Mouse (Mus musculus): Measurements from ENCODE around the gene 4933430I17Rik. TPM values are rescaled to one million over a fixed set of nuclear protein-coding genes. Genes with fewer than 3 reads are reported as not detected.

The 4933430I17Rik gene
- total RNA-seq, 2 experiments from 2014 or later, result not detected

DNA sequence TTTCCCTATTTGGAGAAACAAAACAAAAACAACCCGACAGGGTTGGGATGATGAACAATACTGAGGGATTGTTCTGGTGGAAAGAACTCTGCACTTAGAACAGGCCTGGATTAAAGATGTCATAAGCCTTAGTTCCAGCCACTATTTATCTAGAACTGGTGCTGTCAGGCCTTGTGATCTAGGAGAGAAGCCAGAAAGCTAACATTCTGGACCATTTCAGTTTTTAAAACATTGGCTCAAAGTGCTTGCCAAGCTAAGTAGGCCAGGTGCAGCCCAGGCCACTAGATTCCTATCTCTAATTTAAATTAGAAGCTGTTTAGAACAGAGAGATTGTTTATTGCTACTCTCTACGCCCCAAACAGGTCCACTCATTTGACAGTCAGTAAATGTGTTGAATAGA, 1.1 kb downstream of the 4933430I17Rik start:
- no peak for ATAC-seq (replicated peaks; ENCODE audit: low FRiP score, poor library complexity, severe bottlenecking)

DNA sequence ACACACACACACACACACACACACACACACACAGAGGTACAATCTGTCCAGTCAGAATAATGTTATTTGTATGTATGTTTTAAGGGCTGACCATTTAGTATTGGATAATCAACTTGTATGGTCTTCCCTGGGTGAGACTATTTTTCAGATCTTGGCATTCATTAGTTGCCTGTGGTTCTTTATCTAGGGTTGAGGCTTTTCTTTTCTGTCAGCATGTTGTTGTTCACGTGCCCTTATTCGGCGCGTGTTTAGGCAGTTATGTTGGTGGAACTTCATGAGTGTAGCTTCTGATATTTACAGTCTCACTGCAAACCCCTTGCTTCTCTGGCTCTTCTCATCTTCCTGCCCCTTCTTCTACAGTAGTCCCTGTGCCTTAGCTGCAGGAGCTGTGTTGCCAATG, 2.5 kb downstream of the 4933430I17Rik start:
- no peak for ATAC-seq (replicated peaks; ENCODE audit: low FRiP score, poor library complexity, severe bottlenecking)

DNA sequence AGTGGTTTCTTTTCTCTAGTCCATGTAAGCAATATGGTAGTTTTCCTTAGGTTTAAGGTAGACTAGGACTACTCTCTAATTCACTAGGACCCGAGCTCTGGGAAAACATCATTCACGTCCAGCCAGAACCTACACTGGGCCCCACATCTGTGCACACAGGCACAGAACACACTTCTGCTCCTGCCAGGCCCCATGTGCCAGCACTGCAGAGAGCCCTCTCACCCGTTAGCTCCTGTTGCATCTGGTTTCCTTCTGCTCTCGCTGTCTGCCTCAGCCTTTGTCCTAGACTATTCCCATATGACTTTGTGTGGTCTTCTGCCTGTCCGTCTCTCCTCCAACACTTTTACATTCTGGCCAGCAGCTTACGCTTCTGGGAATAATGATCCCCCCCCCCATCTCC, 8.6 kb downstream of the 4933430I17Rik start:
- ATAC-seq (replicated peaks; ENCODE audit: low FRiP score, poor library complexity, severe bottlenecking), result no peak

DNA sequence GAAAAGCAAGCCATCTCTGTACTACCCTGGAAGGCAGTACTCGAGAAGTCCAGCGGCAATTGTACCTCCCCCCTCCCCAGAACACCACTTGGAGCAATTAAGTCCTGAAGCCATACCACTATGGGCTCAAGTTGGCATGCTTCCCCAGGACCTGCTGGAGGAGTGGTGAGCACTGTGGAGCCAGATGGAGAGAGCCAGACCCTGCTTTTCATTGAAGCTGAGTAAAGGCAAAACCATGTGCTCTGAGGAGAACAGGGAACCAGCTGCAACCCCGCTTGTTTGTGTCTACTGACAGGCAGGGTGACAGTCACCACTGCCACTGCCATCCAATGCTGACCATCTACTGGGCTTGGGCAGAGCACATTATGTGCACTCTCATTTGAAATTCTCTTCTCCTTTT, 16.6 kb downstream of the 4933430I17Rik start:
- ATAC-seq (replicated peaks; ENCODE audit: low FRiP score, poor library complexity, severe bottlenecking), result no peak

DNA sequence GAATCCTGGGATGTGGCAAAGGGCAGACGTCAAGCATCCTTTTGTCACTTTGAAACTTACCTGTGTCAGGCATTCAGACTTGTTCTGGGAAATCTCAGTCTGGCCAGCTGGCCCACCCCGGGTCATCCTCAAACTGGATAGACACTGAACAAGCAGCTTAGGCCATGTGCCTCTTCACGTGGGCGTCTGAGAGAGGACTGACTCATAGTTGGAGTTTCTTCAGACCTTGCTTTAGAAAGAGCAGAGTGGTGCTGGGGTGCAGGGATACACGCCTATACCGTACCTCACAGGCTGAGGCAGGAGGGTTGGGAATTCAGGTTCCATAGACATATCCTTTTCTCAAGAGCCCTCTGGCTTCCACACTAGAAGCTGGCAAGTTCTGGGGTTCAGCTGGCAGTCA, 18.6 kb downstream of the 4933430I17Rik start:
- ATAC-seq (replicated peaks; ENCODE audit: low FRiP score, poor library complexity, severe bottlenecking), result no peak

DNA sequence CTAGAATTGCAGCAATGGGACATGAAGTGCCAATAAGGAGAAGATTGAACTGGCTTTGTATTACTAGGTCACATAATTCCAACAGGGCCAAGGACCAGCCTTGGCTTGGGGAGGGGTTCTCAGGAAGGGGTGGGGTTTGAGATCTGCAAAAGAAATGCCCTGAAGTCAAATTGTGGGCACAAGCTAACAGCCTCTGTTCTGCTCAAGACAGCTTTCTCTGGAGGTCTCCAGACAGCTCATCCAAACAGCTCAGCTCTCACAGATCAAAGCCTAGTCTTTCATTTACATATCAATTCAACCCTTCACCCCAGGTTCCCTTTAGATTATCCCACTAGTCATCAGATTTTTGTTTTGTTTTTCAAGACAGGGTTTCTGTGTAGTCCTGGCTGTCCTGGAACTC, 19.6 kb downstream of the 4933430I17Rik start:
- no peak for ATAC-seq (replicated peaks; ENCODE audit: low FRiP score, poor library complexity, severe bottlenecking)

DNA sequence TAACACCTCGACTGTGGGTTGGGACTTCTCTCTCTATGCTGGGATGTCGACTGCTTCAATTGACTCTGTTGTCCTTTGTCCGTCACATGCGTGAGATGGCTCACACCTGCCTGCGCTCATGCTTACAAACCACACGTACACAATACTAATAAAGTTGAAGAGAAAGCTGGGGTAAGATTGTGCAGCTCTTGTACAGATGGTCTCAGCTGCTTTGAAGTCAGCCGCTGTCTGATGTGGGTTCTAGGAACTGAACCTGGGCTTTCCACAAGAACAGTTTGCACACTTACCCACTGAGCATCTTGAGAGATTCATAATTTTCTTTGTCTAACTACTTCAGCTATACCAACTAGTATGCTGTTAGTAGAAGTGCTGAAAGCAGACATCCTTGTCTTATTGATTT, 26.8 kb downstream of the 4933430I17Rik start:
- ATAC-seq (replicated peaks; ENCODE audit: low FRiP score, poor library complexity, severe bottlenecking), result no peak

DNA sequence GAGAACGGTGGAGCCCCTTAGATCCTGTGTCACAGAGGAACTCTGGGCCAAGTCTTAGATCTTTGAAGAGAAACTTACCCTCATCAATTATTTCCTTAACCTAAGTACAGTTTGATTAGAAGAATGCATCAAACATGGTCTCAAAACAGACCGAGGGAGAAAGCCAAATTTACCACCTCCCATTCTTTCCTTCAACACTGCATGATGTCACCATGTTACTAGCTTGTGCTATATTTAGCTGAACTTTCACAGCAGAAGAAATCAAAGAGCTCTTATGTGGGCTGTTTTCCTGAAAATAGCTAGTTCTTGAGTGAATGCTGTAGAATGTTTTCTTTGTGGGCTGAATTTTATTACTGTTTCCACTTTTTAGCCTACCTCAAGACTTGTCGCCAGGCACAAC, 32.3 kb downstream of the 4933430I17Rik start:
- no peak for ATAC-seq (replicated peaks; ENCODE audit: low FRiP score, poor library complexity, severe bottlenecking)

DNA sequence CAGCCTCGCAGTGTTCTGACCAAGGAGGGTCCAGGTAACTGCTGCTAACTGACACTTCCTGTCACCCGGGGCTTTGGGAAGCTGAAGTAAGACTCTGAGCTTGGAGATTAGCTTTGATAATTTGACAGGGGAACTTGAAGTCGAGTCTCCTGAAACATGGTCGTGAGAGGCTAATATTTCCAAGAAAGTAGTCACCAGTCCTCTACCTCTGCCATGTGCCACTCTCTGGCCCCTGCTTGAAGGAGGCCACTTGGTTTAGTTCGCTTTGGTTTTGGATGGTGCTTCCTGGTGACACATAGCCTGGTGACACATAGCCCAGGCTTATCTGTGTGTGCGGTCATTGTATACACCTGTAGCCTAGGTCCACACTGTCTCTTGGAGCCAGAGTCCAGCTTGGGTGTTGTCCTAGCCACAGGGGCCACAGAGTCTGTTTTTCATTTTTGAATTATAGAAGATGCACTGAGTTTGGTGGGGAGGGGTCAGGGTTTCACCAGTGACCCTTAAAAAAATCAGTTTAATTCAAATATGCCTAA, 34.7 kb downstream of the 4933430I17Rik start, which contains the start of gene Rgs3:
Rgs3 (plus strand) TSS at position 51 of the 533 bp plus-strand sequence.
- ATAC-seq (replicated peaks; ENCODE audit: low FRiP score, poor library complexity, severe bottlenecking), result no peak

DNA sequence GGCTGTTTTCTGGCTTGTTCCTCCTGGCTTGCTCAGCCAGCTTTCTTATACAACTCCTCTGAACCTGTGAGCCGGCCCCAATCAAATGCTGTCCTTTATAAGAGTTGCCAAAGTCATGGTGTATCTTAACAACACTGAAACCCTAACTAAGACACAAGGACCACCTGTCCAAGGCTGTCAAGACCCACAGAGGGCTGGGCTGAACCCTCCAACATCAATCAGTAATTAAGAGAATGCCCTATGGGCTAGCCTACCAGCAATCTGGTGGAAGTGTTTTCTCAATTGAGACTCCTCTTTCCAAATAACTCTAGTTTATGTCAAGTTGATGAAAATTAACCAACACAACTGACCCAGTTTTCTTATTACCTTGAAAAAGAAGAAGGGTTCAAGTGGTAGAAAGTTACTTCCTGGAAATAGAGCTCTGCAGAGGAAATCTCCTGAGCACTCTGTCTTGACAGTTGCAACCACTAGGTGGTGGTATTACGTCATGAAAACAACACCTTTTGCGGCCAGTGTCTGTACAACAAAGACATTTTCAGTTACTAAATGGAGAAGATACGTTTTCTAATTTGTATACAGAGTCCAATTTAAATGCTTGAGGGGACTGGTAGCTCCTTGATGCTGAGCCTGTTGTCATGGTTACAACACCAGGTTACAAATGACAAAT, 35.9 kb downstream of the 4933430I17Rik start:
- ATAC-seq (replicated peaks; ENCODE audit: low FRiP score, poor library complexity, severe bottlenecking), result peak; percentile 92

DNA sequence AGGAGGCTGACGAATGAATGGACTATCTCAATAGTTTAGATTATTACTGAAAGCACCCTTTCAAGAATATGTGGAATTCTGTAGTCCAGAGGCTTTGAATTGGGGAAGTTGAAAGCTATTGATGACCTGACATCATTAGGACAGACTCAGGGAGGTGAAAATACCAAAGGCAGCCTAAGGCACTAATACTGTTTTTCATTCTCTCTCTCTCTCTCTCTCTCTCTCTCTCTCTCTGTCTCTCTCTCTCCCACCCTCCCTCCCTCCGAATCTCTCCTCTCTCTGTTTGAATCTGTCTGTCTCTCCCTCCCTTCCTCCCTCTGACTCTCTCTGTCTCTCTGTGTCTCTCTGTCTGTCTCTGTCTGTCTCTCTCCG, 36.4 kb downstream of the 4933430I17Rik start:
- no peak for ATAC-seq (replicated peaks; ENCODE audit: low FRiP score, poor library complexity, severe bottlenecking)

DNA sequence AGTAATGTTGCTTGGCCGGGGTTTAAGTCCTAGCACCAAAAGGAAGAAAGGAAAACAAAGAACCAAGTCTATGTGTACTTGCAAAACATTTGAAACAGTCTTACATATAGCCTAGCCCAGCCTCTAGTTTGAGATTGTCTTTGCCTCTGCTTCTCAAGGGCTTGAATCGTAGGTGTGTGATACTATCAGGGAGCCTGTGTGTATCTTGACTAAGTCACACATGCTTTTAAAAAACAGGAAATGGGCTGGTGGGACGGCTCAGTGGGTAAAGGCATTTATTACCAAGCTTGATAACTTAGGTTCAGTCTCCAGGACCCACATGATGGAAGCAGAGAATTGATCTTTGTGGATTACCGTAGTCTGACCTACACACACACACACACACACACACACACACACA, 36.8 kb downstream of the 4933430I17Rik start:
- no peak for ATAC-seq (replicated peaks; ENCODE audit: low FRiP score, poor library complexity, severe bottlenecking)

DNA sequence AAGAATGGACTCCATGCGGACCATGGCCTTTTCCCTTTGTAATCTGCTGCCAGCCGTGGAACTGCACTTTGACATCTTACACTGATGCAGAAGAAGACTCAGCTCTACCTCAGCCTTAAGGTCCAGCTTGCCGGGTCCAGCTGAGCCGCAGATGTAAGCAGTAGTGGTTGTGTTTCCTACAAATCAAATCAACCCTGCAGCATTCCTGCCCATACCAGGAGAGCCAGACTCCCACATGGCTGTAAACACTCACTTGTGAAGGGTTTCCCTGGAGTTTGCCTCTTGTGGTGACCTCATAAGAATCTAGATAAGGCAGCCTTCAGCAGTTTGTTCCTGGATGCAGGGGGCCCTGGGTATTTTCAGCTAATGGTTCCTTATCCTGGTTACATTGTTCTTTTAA, 41.4 kb downstream of the 4933430I17Rik start:
- no peak for ATAC-seq (replicated peaks; ENCODE audit: low FRiP score, poor library complexity, severe bottlenecking)

DNA sequence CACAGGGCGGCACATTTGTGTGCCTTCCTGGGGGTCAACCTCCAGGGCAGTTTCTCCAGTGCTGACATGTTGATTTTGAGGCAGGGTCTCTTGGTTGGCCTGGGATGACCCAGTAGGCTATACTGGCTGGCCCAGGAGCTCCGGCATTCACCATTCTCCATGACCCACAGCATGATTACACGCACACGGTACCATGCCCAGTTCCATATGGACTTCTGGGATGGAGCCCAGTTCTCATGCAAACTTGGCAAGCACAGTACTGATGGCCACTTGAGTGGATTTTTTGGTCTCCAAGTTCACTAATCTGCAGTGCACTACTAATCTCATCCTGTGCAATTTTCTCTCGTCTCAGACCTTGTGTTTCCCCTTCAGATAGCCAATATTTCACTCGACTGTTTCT, 42.5 kb downstream of the 4933430I17Rik start:
- ATAC-seq (replicated peaks; ENCODE audit: low FRiP score, poor library complexity, severe bottlenecking), result no peak

DNA sequence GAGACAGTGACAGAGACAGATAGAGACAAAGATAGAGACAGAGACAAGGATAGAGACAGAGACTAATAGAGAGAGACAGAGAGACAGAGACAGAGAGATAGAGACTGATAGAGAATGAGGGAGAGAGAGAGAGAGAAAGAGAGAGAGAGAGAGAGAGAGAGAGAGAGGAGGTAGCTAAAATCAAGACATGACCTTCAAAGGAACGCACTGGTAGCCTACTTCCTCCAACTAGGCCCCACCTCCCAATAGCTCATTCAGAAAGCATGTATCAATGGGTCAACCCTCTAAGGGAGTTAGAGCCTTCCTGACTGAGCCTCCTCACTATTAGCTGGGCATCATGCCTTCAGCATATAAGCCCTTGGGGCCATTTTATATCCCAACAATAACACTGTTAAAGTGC, 43.2 kb downstream of the 4933430I17Rik start:
- no peak for ATAC-seq (replicated peaks; ENCODE audit: low FRiP score, poor library complexity, severe bottlenecking)

DNA sequence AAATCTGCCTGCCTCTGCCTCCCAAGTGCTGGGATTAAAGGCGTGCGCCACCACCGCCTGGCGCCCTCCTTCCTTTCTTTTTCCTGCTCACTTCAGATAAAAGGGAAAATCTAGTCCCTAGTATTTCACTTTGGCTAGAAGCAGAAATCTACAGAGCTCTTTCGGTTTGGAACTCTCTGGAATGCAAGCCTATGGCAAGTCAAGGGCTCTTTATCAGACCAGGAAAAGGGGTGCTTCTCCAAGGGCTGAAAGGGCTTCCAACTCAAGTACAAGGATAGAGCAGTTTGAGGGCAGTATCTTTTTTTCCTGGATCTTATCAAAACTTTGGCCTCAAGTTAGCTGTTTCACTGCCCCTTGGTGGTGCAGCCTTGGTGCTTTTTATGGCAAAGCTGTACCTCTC, 44.4 kb downstream of the 4933430I17Rik start:
- no peak for ATAC-seq (replicated peaks; ENCODE audit: low FRiP score, poor library complexity, severe bottlenecking)

DNA sequence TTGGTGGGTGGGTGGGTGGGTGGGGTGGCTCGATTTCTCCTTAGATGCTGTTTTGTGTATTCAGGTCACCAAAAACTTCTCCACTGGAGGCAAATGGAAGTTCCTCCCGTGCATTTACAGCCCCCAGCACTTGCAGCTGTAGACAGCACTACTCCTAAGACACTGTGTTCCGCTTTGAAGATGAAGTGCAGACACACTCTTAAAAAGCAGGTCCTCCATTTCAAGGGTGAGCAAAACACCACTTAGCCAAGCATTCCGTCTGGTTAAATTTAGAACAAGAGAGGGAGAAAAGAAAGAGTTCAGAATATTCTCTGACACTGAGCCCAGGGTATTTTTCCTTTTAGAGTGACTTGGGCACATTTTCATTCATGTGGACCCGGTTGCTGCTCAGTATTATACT, 44.9 kb downstream of the 4933430I17Rik start:
- no peak for ATAC-seq (replicated peaks; ENCODE audit: low FRiP score, poor library complexity, severe bottlenecking)

DNA sequence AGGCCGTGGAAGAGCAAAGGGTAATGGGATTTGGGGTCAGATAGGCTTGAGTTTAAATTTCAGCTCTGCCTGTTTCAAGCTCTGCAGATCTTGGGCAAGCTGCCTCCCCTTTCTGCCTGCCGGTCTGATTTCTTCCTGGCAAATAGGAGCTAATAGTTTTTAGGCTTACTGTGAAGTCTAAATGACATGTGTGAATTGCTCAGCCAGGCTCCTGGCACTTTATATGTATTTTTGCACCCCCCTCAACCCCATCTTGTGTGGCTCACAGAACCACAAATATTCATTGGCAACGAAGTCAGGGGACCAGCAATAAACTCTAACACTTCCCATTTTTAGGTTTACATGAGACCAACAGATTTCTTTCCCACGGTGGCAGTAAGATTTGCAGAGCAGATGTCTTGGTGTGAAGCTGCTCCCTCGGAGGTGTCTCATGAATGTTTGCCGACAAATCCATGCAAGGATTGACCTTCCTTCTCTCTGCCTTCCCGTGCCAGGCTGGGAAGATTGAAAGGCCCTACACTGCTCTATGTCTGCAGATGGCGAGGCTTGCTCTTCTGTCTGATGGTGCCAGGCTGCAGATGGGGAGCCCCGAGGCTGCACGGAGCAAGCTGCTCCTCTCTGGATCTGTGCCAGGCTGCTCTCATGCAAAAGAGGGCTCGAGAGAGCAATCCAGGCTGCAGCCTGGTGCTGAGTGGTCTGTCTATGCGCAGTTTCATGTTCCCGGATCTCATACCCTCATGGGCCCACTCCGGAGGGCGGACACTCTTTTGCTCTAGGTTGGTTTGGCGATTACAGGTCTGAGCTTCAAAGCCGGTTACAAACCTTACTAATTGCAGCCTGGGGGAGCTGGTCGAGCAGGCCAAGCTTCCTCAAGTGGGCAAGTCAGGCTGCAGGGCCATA, 57.4 kb downstream of the 4933430I17Rik start:
- ATAC-seq (replicated peaks; ENCODE audit: low FRiP score, poor library complexity, severe bottlenecking), result no peak

DNA sequence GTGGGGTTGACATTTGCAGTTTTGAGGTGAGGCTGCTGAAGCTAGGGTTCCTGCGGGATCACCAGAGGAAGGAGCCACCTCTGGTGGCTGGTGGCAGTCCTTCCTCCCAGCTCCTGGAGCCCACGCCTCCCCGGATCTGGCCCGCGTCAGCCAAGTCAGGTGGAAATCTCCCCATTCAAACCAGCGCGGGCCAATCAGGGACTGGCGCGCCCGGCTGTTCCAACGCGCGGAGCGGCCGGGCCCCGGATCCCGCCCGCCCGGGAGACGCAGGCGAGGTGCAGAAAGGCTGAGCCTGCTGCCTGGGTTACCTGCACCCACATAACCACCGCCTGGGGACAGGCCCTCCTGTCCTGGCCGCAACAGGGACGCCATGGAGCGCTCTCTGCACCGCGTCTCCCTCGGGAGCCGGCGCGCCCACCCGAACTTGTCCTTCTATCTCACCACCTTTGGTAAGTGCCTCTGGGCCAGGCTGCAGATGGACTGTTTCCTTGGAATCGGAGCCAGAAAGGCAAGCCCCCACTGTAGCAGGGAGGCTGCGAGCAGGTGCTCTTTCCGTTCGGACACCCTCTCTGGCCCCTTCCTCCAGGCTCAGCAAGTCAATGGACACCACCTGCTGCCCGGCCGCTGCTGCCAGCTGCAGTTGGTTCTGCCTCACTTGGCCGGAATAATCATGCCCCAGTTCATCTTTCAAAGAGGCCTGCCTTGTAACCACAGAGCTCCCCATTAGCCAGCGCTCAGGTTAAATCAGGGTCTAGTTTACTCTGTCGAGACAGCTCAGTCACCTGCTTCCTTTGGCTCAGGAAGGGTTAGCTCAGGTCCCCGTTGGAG, 58.3 kb downstream of the 4933430I17Rik start:
- ATAC-seq (replicated peaks; ENCODE audit: low FRiP score, poor library complexity, severe bottlenecking), result no peak

DNA sequence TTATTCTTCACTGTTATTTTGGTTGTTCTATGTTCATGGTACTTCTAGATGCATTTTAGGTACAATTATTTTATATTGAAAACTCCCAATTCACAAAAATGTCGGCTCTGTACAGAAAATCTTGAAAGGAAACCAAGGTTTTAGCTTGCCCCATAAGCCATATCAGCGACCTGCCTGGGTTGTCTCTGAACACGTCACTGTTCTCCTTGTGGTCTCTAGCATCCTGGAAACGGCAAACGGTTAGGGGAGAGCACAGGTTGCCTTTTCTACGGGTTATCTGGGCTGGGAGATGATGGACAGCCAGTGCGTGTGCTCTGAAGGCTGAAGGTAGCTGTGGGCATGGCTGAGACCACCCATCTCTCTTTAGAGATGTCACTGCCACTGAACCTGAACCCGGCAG, 61.9 kb downstream of the 4933430I17Rik start:
- ATAC-seq (replicated peaks; ENCODE audit: low FRiP score, poor library complexity, severe bottlenecking), result no peak

All from erythroid progenitor cell, adult 5-6 weeks (primary cell).